ENCODE assay signal across 15 mouse cellular contexts in genomic region chr6:148574742-148575453, GRCm38 (mm10).
"Had no signal": no experiment of that assay in that cellular context is flagged by ENCODE, and none has a peak within 500 bp of the region (broad histone marks: within the 10 kb centered on the region; RNA-seq: fewer than 3 reads in every experiment).

No protein-coding gene starts in this region.

- H3K4me2 ChIP-seq: limb, embryonic 12.5 days; liver, embryonic 13.5 days had no signal

- H3K36me3 ChIP-seq: limb, embryonic 12.5 days; liver, embryonic 13.5 days had no signal

- H3K27ac ChIP-seq: kidney, postnatal 0 days; limb, embryonic 12.5 days; liver, embryonic 13.5 days had no signal

- H3K27me3 ChIP-seq: limb, embryonic 12.5 days; liver, embryonic 13.5 days had no signal

- H3K9ac ChIP-seq: limb, embryonic 12.5 days; liver, embryonic 13.5 days; liver, postnatal 0 days had no signal

- H3K4me3 ChIP-seq: limb, embryonic 12.5 days; liver, embryonic 13.5 days had no signal

- DNase-seq: kidney, adult 11 months; kidney, adult 9 months; kidney, postnatal 36 days; layer of hippocampus, adult 9-11 months; layer of hippocampus, postnatal 36 days; liver; liver, embryonic 13.5 days; liver, postnatal 0 days; lung, postnatal 36 days; right cerebral cortex, postnatal 4 days; spleen, adult 18-20 months; thymus, adult 18-20 months; thymus, postnatal 14 days had no signal

- ATAC-seq: liver, postnatal 0 days had no signal

- H3K9me3 ChIP-seq: liver, embryonic 13.5 days had no signal

- H3K4me1 ChIP-seq: limb, embryonic 12.5 days had no signal
